Mouse (Mus musculus): ENCODE data around the gene Erich2. TPM values are rescaled to one million over a fixed set of nuclear protein-coding genes. Genes with fewer than 3 reads are reported as not detected.

The Erich2 gene
- total RNA-seq (2022) = 1 to 10 TPM in 1 of 4 experiments, under 1 TPM in 3; 0.34 to 1.7 (median 0.76) TPM

DNA sequence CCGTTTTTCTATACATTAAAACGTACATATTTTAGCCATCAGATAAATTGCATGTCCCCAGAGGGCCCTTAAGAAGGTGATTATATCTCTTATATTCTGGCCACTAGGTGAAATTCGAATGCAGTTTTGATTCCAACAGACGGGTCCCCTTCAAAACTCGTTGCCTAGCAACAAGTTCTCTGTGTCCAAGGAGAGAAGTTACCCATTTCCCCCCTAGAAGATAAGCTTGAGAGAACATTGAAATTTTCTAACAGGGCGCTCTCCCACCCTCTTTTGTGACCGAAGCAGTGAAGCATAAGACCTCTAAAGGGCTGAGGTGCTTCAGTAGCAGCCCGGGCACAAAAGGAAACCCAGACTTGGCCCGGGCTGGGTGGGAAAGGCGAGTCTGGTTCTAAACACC lies at the start of gene Erich2:
Erich2 (plus strand) TSS at position 324 of the 400 bp plus-strand sequence.
- no peak for DNase-seq (ENCODE audit: low spot score in 2 of 2)

DNA sequence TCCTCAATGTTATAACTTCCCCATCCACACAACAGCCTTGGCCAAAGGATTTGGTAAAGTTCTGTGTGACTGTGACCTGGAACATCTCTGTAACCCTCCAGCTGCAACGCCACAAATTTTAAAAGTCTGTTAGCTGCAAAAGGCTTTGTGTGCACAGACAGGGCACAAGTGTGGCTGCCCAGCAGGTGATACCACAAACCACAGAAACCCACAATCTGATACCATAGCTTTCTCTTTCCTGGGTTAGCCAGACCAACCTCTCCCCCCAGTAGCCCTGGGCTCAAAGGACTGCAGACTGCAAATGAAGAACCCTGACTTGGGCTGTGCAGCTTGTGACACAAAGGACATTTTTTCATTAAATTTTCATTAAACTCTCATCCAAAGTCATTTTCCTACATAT lies 45.0 kb upstream of the Erich2 start:
- DNase-seq (ENCODE audit: low spot score in 2 of 2) = no peak

DNA sequence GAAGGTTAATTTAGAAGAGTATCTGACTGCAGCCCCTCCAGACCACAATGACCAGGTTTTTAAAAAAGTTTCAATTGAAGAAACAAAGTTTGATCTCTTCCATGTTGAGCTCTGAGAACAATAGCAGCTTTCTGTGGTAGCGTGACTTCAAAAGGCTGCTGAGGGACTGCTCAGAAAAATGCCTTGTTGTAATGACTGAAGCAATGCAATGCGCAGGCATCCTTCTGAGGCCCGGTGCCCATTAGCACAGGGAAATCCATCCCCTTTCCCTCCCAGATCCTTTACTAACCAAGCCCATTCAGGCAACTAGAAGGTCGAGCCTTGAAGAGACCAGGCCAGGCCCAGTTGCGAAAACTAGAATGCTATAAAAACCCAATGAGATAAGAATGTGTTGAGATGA lies 37.5 kb upstream of the Erich2 start:
- no peak for DNase-seq (ENCODE audit: low spot score in 2 of 2)

DNA sequence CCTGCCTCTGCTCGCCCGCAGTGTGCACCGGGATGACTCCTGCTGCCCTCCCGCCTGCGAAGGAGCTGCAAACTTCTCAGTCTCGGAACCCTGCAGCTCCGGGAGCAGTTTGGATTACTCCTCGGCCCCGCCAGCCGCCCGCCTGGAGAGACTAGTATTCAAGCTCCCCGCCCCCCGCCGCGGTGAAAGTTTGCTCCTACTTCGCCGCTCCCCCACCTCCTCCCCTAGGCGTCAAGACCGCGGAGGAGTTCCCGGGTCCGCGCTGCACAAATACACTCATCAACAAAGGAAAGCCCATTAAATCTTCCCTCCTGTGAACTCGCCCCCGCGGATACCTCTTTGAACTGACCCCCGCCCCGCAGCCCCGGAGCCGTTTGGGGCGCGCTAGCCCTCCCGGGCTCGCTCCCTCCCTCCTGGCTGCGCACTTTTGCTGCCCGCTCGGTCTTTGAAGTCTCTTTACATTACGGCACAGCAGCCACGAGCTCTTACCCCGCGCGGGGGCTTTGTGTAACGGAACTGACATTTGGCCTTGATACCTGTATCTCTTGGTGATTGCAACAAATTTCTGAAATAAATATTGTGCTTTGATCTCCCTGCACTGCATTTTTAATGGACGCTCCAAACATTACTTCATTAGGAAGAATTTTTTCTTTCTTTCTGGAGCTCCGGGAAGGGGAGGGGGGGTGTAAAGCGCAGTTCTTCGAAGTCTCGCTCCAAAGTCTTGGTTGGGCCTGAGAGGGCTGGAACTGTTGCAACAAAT lies 36.6 kb upstream of the Erich2 start:
- DNase-seq (ENCODE audit: low spot score in 2 of 2) = no peak

DNA sequence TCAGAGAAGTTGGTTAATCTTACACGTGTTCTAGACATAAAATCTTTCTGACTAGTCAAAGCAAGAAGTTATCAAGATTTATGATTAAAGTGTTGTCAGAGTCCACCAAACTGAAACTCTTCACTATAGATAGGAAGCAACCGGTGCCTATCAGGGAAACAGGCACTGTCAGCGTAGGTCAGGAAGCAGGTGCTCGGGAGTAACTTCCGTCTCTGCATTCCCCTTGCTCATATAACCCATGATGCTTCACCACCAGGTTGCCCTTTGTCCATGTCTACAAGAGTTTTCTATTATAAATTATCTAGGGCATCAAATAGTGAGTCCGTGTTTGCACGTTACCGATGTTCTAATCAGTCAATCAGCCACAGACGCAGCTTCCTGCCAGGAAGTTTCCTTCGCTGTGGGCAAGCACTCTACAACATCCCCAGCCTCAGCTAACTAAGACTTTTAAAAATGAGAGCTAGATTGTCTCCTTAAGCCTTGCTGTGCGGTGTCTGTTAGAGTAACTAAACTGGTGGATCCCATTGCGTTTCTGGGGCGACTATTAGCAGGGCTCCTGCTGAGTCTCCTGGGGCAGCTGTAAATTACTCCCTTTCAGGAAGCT lies 10.8 kb upstream of the Erich2 start:
- DNase-seq (ENCODE audit: low spot score in 2 of 2) = no peak

DNA sequence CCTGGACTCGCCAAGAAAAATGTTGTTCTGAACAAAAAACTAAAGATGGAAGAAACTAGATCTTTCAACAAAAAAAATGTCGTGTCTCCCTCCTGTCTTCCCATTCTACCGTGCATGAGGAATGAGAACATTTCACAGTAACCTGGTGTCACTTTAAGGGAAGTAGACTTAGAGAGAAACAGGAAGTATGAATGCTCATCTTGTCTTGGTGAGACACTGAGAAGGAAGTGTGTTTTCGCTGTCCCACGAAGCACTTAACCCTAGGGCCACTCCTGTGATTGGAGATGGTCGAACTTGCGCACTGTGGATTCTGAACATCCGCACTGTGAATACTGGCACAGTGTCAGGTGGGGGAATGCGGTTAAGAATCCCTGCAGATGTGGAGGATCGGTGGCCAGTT lies 5.2 kb upstream of the Erich2 start:
- no peak for DNase-seq (ENCODE audit: low spot score in 2 of 2)

DNA sequence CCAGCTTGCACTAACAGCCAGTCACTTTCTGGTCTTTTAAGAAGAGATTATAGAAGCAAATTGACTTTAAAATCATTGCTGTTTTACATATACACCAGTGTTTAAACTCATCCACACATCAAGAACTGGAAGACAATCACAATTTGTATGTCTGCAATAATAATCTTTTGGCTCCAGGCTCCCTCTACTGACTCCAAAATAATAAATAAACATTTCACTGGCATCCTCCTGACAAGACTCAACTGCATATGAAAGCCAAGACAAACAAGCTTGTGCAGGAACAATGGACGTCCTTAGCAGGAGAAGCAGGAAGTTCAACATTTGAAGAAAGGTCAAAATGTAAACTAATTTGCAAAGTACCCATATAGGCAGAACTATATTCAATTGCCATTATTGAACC lies 3.4 kb upstream of the Erich2 start:
- no peak for DNase-seq (ENCODE audit: low spot score in 2 of 2)

DNA sequence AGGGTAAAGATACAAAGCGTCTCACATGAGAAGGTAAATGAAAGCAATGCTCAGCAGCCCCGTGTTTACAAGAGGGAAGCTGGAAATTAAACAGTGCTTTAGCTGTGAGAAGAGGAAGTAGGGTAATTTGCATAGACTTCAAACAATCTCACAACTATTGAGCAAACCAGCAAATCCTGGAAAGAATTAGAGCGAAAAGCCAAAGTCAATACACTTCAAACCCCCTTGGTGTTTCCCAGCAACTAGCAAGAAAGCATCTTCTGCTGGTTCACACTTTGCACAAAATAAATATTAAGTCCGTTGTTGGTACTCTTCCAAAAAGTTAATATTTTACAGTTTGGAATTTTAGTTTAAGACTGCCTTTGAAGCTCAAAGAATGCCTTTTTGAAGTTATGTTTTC lies 2.7 kb upstream of the Erich2 start:
- no peak for DNase-seq (ENCODE audit: low spot score in 2 of 2)

DNA sequence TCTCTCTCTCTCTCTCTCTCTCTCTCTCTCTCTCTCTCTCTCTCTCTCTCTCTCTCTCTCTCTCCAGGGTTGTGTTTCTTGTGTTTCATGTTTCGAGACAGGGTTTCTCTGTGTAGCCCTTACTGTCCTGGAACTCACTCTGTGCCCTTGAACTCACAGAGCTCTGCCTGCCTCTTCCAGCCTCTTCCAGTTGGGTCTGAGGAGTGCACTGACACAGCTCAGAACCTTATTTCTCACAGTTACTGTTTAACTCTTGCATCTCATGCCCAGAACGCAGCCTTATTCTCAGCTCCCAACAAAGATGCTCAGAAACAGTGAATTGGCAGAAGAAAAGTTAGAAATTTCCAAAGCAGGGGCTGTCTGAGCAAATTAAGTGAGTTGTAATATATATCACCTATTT lies 2.2 kb upstream of the Erich2 start:
- no peak for DNase-seq (ENCODE audit: low spot score in 2 of 2)

DNA sequence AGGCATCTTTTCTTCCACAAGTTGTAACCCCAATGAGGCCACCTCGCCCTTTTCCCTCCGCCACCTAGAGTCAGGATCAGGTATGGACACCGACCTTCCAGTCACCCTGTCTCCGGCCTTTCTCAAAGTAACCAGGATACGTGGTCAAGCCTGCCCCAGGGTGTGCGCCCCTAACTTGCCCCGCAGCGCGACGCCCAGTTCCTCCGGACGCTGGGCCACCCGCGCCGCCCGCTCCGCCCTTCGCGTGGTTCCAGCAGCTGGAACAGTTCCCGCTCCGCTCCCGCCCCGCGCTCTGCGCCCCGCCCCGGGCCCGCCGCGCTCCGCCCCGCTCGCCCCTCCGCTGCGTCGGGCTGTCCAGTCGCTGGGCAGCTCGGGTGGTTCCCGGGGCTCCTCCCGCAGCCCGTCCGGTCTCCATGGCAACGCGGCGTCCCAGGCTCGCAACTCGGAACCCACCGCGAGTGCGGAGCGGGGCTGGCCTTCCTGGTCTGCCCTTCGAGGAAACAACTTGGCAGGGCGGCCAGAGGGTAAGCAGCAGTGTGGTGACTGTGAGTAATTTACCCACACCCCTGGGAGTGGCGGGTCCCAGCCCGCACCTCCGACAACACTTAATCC lies 508 bp downstream of the Erich2 start:
- DNase-seq (ENCODE audit: low spot score in 2 of 2) = peak; percentile 12 to 26

DNA sequence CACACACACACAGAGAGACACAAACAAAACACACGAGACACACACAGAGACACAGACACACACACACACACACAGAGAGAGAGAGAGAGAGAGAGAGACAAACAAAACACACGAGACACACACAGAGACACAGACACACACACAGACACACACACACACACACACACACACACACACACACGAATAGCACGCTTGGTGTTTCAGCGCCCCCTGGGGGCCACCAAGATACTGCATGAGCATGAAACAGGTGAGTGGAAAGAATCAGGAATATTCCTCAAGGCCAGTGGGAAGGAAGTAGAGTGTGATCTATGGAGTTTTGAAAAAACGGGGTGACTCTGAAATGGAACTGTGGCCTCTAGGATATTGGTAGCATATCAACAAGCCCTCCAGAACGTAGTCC lies 29.7 kb downstream of the Erich2 start:
- peak in 1 of 2 experiments; percentile 21 for DNase-seq (ENCODE audit: low spot score in 2 of 2)

DNA sequence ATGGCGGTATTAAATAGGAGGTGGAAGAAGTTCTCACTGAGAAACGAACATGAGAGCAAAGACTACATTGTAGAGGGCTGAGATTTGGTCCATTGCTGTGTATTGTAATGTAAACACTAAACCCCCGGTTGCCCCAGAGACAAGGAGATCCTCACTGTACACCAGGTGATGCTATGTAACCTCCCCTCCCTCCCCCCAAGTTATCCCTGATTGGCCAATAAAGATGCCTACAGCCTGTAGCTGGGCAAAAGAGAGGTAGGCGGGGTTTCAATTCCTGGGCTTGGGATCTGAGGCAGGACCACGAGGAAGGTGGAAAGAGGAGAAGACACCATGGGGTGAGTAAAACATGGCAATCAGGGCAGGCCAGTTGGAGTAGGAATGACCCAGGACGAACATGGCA lies 42.1 kb downstream of the Erich2 start:
- no peak for DNase-seq (ENCODE audit: low spot score in 2 of 2)

DNA sequence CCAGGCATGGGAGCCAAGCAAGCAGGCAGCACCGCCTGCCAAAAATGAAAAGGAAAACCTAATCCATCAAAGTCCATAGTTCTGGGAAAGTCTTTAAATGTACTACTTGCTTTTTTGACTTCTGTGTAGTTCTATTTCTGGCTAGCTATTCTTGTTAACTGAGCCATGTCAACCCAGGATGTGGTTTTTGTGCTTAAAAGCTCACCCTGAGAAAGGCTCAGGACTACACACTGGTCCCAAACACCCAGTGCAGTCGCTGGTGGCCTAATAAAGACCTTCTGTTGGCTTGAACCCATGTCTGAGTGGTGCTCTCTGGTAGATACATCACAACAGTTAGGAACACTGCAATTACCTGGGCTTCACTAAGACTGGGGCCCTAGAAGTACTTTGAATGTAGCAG lies 42.8 kb downstream of the Erich2 start:
- no peak for DNase-seq (ENCODE audit: low spot score in 2 of 2)

DNA sequence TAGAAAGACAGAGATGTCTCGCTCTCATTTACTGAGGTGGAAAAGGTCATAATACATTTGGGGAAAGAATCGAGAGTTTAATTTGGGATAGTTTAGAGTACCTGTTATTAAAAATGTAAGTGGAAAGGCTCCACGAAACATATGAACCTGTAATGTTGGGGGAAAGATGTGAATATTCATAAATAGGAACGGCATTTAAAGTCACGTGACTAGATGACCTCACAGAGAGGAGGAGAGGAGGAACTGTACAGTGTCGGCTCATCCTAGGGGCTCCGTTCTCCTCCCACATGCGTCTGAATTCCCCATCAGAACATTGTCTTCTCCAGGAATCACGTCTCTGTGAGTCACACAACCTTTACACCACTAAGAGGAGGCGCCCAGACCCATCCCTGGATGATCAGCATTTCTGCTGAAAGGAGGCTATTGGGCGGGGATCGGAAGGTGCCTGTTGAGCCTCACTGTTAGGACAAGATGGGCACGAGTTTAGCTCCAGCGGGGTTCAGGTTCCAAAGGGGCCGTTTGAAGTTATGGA lies 43.5 kb downstream of the Erich2 start:
- DNase-seq (ENCODE audit: low spot score in 2 of 2) = no peak

DNA sequence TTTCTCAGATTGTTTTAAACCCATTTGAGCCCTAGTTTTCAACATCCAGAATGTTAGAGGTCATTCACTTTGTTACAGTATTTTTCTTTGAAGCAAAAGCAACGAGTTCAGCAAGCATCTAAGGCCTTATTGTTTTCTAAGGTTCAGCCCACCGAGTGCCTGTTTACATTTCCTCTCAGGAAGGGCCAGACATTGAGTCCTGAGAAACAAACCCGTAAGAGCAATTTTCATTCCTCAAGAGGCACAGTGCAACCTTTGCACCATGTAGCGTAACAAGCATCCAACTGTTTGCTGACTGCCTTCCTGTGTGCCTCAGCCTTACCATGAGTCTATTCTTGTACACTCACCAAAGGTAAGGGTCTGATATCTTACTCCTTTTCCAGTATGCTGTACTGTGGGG lies 44.2 kb downstream of the Erich2 start, which contains the start of gene Gad1:
Gad1 (plus strand) TSS at position 301 of the 400 bp plus-strand sequence.
- no peak for DNase-seq (ENCODE audit: low spot score in 2 of 2)

DNA sequence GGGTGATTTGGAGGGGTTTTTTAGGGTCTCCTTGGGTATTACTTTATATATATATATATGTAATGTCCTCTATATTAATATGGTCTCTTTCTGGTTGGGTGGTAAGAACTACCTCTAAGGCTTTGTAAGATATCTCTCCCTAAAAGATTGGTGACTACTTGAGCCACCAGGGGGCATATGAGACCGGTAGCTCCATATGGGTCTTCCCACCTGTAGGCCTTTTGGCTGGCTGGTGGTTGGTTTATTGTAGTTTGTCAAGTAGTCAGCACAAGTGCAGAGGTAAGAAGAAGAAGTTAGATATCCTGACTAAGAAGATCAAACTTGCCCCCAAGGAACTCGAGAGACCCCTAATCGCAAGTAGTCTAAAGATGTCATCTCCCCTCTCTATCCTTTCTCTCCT lies 45.2 kb downstream of the Erich2 start:
- DNase-seq (ENCODE audit: low spot score in 2 of 2) = no peak

DNA sequence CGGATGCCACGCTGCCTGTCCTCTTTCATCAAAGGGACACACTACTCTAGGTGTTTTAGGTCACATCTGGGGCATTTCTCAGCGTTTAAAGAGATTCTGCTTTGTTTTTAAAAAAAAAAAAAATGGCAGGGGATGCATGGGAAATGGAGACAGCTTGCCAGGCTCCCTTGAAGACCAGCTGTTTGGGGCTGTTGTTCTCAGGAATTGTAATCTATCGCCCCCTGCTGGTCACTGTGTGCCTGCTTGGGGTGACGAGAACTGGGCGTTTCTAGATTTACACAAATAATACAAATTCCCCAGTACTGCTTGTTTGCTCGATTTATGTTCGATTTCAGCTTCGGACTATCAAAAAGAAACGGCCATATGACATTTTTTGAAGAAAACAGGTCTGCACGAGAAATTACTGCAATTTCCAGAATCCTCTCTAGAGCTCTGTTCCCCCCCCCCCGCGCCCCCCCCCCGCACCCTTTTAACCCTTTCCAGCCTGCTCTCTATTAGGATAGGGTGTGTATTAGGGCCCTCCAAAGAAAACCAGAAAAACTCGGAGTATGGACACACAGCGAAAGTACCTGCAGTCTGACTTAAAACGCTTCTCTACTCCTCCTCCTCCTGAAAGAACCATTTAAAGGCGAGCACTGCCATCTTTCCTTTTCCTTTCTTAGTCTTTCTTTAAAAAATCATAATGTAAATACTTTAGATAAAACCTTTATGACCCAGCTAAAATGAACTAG lies 49.7 kb downstream of the Erich2 start:
- DNase-seq (ENCODE audit: low spot score in 2 of 2) = peak; percentile 73 to 88

DNA sequence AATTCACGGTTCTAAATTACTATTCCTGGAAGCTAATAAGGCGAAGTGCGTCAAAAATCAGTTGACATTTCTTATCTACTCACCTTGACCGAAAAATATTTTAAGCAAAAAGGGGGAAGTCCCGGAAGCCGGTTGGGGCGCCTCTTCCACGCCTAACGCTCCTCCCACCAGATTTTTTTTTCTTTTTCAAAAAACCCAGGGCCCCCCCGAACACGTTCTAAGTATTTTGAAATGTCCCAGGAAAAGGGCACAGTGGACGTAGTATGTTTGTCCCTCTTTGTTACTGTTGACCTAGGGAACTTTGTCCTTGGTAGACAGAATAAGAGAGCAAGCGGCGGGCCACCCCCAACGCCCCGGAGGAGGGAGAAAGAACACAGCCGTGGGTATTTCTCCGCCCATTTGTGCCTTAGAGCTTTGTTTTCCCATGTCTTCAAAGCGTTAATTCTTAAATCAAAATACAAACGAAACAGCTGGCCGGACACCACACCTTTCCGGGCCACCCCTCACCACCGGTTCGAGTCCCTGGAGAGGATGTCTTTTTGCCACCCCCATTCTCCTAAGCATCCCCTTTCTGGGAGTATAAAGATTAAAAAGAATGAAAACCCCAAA lies 50.3 kb downstream of the Erich2 start:
- DNase-seq (ENCODE audit: low spot score in 2 of 2) = no peak

DNA sequence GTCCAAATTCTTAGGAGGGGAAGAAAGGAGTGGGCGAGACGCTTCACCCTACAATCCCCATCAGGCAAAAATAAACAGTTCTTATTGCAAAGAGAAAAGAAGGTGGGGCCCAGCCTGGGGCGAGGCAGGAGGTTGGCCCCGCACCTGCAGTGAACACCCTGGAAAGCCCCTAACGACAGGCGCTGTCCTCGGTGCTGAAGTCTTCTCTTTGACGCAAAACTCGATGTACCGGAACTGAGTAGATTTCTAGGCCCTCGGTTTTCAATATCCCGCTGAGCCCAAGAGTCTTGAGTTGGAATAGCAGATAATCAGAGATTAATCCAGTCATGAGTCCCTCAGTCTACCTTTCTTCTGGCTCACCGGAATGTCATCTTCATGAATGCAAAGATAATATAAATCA lies 50.9 kb downstream of the Erich2 start:
- DNase-seq (ENCODE audit: low spot score in 2 of 2) = no peak

DNA sequence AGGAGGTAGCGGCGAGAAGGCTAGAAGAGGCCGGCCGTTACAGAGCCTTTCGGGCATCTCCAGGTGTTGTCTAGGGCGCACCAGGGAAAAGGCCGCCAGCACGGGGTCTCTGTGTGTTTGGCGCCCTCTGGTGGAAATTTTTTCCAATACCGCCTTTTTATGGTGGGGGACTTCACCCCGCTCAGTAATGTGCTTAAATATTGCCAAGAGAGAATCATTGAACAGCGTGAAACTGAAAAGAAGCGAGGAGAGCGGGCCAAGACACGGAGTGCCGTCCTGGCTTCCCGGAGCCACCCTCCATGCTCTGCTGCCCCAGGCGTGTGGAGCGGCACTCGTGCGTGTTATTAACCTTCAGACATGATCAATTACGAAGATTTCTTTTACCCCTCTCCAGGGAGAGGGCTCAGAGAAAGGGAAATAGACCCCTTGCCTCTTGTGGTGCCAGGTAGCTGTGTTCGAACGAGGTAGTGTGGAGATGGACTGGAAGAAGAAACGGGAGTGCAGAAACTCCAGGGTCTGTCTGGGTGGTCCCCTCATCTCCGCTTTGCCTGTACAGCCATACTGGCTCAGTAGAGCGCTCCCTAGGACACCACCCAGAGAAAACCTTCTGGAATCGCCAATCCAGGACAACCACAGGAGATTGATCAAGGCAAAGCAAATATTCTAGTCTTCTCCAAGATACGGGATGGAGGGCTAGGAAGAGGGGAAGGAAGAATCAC lies 52.6 kb downstream of the Erich2 start:
- DNase-seq (ENCODE audit: low spot score in 2 of 2) = peak in 1 of 2 experiments; percentile 64

Data from layer of hippocampus, adult 8-10 months (tissue).